In genomic region chr7:141413331-141413730, GRCm38 (mm10) we compare ENCODE assay signal across 8 mouse cellular contexts. TPM values are rescaled to one million over a fixed set of nuclear protein-coding genes. Genes with fewer than 3 reads are reported as not detected.
A peak's percentile ranks its signal among the peaks of the same experiment; 100 is the strongest.
DNase-seq lines count a peak whose midpoint lies in the region; ATAC-seq and TF ChIP-seq lines count a peak whose summit lies in the region.

No protein-coding gene starts in this region.

- peak overlapping the region; percentile 99 for H3K4me3 ChIP-seq in layer of hippocampus, adult 2 months
- H3K4me3 ChIP-seq in bone marrow, adult 2 months (replicated peaks; ENCODE audit: control insufficient read depth, low read depth, low read length), result peak overlapping the region; percentile 88
- peak overlapping the region; percentile 77 for H3K4me3 ChIP-seq in forebrain, embryonic 13.5 days
- H3K4me3 ChIP-seq in liver, embryonic 11.5 days (ENCODE audit: low read depth, low read length), result peak overlapping the region; percentile 82

- no peak for DNase-seq in layer of hippocampus, adult 2 months (ENCODE audit: low spot score in 2 of 2)
- DNase-seq in layer of hippocampus, postnatal 25 days (ENCODE audit: extremely low spot score in 1 of 2, low spot score in 1 of 2), result no peak
- peak; percentile 40 for DNase-seq in liver, embryonic 11.5 days (ENCODE audit: low spot score)
- DNase-seq in gastrocnemius, postnatal 36 days, result no peak
- DNase-seq in layer of hippocampus, postnatal 10 days (ENCODE audit: low spot score in 2 of 2), result no peak
- no peak for DNase-seq in lung, adult 18-20 months

- no peak for TF ChIP-seq CTCF in layer of hippocampus, adult 2 months (conservative IDR thresholded peaks at IDR 0.05)
- no peak for TF ChIP-seq CTCF in bone marrow, adult 2 months (IDR thresholded peaks at IDR 0.05; ENCODE audit: control insufficient read depth, insufficient read depth, low read length)

- H3K9ac ChIP-seq in forebrain, embryonic 13.5 days, result peak overlapping the region; percentile 91
- H3K9ac ChIP-seq in liver, embryonic 11.5 days (ENCODE audit: low read depth, low read length), result peak overlapping the region; percentile 88

- WGBS in bone marrow, adult 2 months, result 6% methylated on average over 16 of the region's 16 CpGs
- WGBS in forebrain, embryonic 13.5 days, result 3% methylated on average over 16 of the region's 16 CpGs
- 4% methylated on average over 16 of the region's 16 CpGs for WGBS in liver, embryonic 11.5 days

- peak overlapping the region; percentile 96 for H3K4me2 ChIP-seq in forebrain, embryonic 13.5 days
- peak overlapping the region; percentile 92 for H3K4me2 ChIP-seq in liver, embryonic 11.5 days

- TF ChIP-seq POLR2A in bone marrow, adult 2 months (IDR thresholded peaks at IDR 0.05; ENCODE audit: borderline replicate concordance, control insufficient read depth, low read depth, low read length), result no peak

- ATAC-seq in forebrain, embryonic 13.5 days, result no peak
- peak; percentile 27 for ATAC-seq in liver, embryonic 11.5 days (replicated peaks; ENCODE audit: low FRiP score)

- H3K27ac ChIP-seq in layer of hippocampus, adult 2 months, result peak overlapping the region; percentile 93
- peak overlapping the region; percentile 64 for H3K27ac ChIP-seq in bone marrow, adult 2 months (ENCODE audit: control insufficient read depth, insufficient read depth, low read depth, low read length, poor library complexity)
- peak overlapping the region; percentile 81 for H3K27ac ChIP-seq in forebrain, embryonic 13.5 days
- H3K27ac ChIP-seq in liver, embryonic 11.5 days (ENCODE audit: low read depth, low read length), result peak overlapping the region; percentile 69; the same call in 1 of the 2 replicates

- peaks cover 1% of the 10 kb centered on the region; the same call in 1 of the 2 replicates for H3K4me1 ChIP-seq in bone marrow, adult 2 months (ENCODE audit: control insufficient read depth, insufficient read depth, low read length)
- H3K4me1 ChIP-seq in forebrain, embryonic 13.5 days, result peaks cover 22% of the 10 kb centered on the region
- H3K4me1 ChIP-seq in liver, embryonic 11.5 days (replicated peaks; ENCODE audit: control insufficient read depth, insufficient read depth, low read length), result peaks cover 14% of the 10 kb centered on the region

- H3K9me3 ChIP-seq in forebrain, embryonic 13.5 days (replicated peaks), result no peaks in the 10 kb centered on the region
- H3K9me3 ChIP-seq in liver, embryonic 11.5 days (ENCODE audit: control insufficient read depth, low read length), result no peaks in the 10 kb centered on the region

- H3K27me3 ChIP-seq in forebrain, embryonic 13.5 days, result peaks cover 1% of the 10 kb centered on the region; the same call in 1 of the 2 replicates
- no peaks in the 10 kb centered on the region for H3K27me3 ChIP-seq in liver, embryonic 11.5 days (replicated peaks; ENCODE audit: control insufficient read depth, insufficient read depth, low read length)

- intact Hi-C loops in gastrocnemius, postnatal 36 days (cut with DNase I), result no loop called here

- peaks cover 24% of the 10 kb centered on the region for H3K36me3 ChIP-seq in forebrain, embryonic 13.5 days (ENCODE audit: poor library complexity, severe bottlenecking)
- peaks cover 5% of the 10 kb centered on the region; the same call in 1 of the 2 replicates for H3K36me3 ChIP-seq in liver, embryonic 11.5 days (ENCODE audit: control insufficient read depth, insufficient read depth, low read length)

RNA-seq across cellular contexts. Expression of gene Gatd1, which starts 0.6 kb away (rescaled TPM):
- total RNA-seq in layer of hippocampus, adult 2 months (2021), result 10 to 100 TPM; 42.1 to 45.1 TPM
- 10 to 100 TPM; 42.4 to 49.2 TPM for total RNA-seq in layer of hippocampus, postnatal 25 days (2021)
- 26.2 and 33.6 TPM in 2 replicates for polyA plus RNA-seq in bone marrow, adult 2 months (2011; ENCODE audit: insufficient read depth, insufficient read length, low replicate concordance, missing spikeins)
- polyA plus RNA-seq in forebrain, embryonic 13.5 days (2015; fragmentation: Nextera tagmentation; extraction: Ambion mirVana), result 53.2 and 55.6 TPM in 2 replicates
- polyA plus RNA-seq in liver, embryonic 11.5 days (2014; fragmentation: Nextera tagmentation; extraction: Ambion mirVana), result 35.0 and 41.6 TPM in 2 replicates
- total RNA-seq in gastrocnemius, postnatal 36 days (2021), result 1 to 10 TPM; 6.3 to 6.7 TPM
- total RNA-seq in layer of hippocampus, postnatal 10 days (2021), result 10 to 100 TPM; 34.4 to 39.3 TPM

RNA-seq across cellular contexts. Expression of gene Cend1, which starts 16.0 kb away (rescaled TPM):
- 100 to 1,000 TPM; 251 to 263 TPM for total RNA-seq in layer of hippocampus, adult 2 months (2021)
- total RNA-seq in layer of hippocampus, postnatal 25 days (2021), result 100 to 1,000 TPM; 286 to 299 TPM
- 3.4 TPM in 1 of 2 replicates, not detected in the other for polyA plus RNA-seq in bone marrow, adult 2 months (2011; ENCODE audit: insufficient read depth, insufficient read length, low replicate concordance, missing spikeins)
- 27.3 and 27.5 TPM in 2 replicates for polyA plus RNA-seq in forebrain, embryonic 13.5 days (2015; fragmentation: Nextera tagmentation; extraction: Ambion mirVana)
- 0.16 and 0.27 TPM in 2 replicates for polyA plus RNA-seq in liver, embryonic 11.5 days (2014; fragmentation: Nextera tagmentation; extraction: Ambion mirVana)
- under 1 TPM; 0.20 to 0.39 TPM for total RNA-seq in gastrocnemius, postnatal 36 days (2021)
- 100 to 1,000 TPM; 259 to 281 TPM for total RNA-seq in layer of hippocampus, postnatal 10 days (2021)

RNA-seq across cellular contexts. Expression of gene Taldo1, which starts 21.3 kb away (rescaled TPM):
- total RNA-seq in layer of hippocampus, adult 2 months (2021), result 100 to 1,000 TPM; 111 to 114 TPM
- total RNA-seq in layer of hippocampus, postnatal 25 days (2021), result 100 to 1,000 TPM; 125 to 154 TPM
- 324 and 522 TPM in 2 replicates for polyA plus RNA-seq in bone marrow, adult 2 months (2011; ENCODE audit: insufficient read depth, insufficient read length, low replicate concordance, missing spikeins)
- polyA plus RNA-seq in forebrain, embryonic 13.5 days (2015; fragmentation: Nextera tagmentation; extraction: Ambion mirVana), result 386 and 415 TPM in 2 replicates
- polyA plus RNA-seq in liver, embryonic 11.5 days (2014; fragmentation: Nextera tagmentation; extraction: Ambion mirVana), result 442 and 472 TPM in 2 replicates
- total RNA-seq in gastrocnemius, postnatal 36 days (2021), result 10 to 100 TPM; 81.0 to 82.7 TPM
- total RNA-seq in layer of hippocampus, postnatal 10 days (2021), result 100 to 1,000 TPM; 115 to 126 TPM

RNA-seq across cellular contexts. Expression of gene Slc25a22, which starts 24.4 kb away (rescaled TPM):
- 100 to 1,000 TPM; 338 to 343 TPM for total RNA-seq in layer of hippocampus, adult 2 months (2021)
- 100 to 1,000 TPM; 351 to 355 TPM for total RNA-seq in layer of hippocampus, postnatal 25 days (2021)
- polyA plus RNA-seq in bone marrow, adult 2 months (2011; ENCODE audit: insufficient read depth, insufficient read length, low replicate concordance, missing spikeins), result 18.1 and 30.3 TPM in 2 replicates
- 58.2 and 65.1 TPM in 2 replicates for polyA plus RNA-seq in forebrain, embryonic 13.5 days (2015; fragmentation: Nextera tagmentation; extraction: Ambion mirVana)
- polyA plus RNA-seq in liver, embryonic 11.5 days (2014; fragmentation: Nextera tagmentation; extraction: Ambion mirVana), result 36.9 and 39.4 TPM in 2 replicates
- 10 to 100 TPM; 15.6 to 38.4 TPM for total RNA-seq in gastrocnemius, postnatal 36 days (2021)
- 100 to 1,000 TPM; 281 to 341 TPM for total RNA-seq in layer of hippocampus, postnatal 10 days (2021)

RNA-seq across cellular contexts. Expression of gene Pidd1, which starts 30.5 kb away (rescaled TPM):
- total RNA-seq in layer of hippocampus, adult 2 months (2021), result 1 to 10 TPM; 1.1 to 1.7 TPM
- total RNA-seq in layer of hippocampus, postnatal 25 days (2021), result 1 to 10 TPM in 1 of 2 experiments, under 1 TPM in 1; 0.84 to 2.2 TPM
- 19.4 and 39.6 TPM in 2 replicates for polyA plus RNA-seq in bone marrow, adult 2 months (2011; ENCODE audit: insufficient read depth, insufficient read length, low replicate concordance, missing spikeins)
- 10.9 and 13.4 TPM in 2 replicates for polyA plus RNA-seq in forebrain, embryonic 13.5 days (2015; fragmentation: Nextera tagmentation; extraction: Ambion mirVana)
- polyA plus RNA-seq in liver, embryonic 11.5 days (2014; fragmentation: Nextera tagmentation; extraction: Ambion mirVana), result 22.5 and 22.7 TPM in 2 replicates
- under 1 TPM; 0.15 to 0.18 TPM for total RNA-seq in gastrocnemius, postnatal 36 days (2021)
- 1 to 10 TPM; 2.1 to 3.8 TPM for total RNA-seq in layer of hippocampus, postnatal 10 days (2021)

Comparison
In these comparisons a context has a peak if more than half of its experiments do, and no peak if none do; other contexts are left out.
1. RNA of gene Gatd1, which starts 0.6 kb away (total RNA-seq): 42.4 to 49.2 TPM in layer of hippocampus, postnatal 25 days, 42.1 to 45.1 TPM in layer of hippocampus, adult 2 months and 34.4 to 39.3 TPM in layer of hippocampus, postnatal 10 days; 6.3 to 6.7 TPM in gastrocnemius, postnatal 36 days; every median in the first group is over 4 times any median in the second.
2. RNA of gene Cend1, which starts 16.0 kb away (total RNA-seq): 286 to 299 TPM in layer of hippocampus, postnatal 25 days, 259 to 281 TPM in layer of hippocampus, postnatal 10 days and 251 to 263 TPM in layer of hippocampus, adult 2 months; 0.20 to 0.39 TPM in gastrocnemius, postnatal 36 days; every median in the first group is over 100 times any median in the second.
3. Peak in every context shown above with its lines, with median percentiles within 50 percentile points of each other: H3K27ac ChIP-seq and H3K4me3 ChIP-seq.